Mouse (Mus musculus) embryonic facial prominence, embryonic 10.5 days (tissue): ENCODE data around the gene Clmp. TPM values are rescaled to one million over a fixed set of nuclear protein-coding genes. Genes with fewer than 3 reads are reported as not detected.

Experiments used
- DNase-seq: peaks from one replicate; pipeline ENCODE4 v3.0.0-alpha.2; 2017; ENCODE audit warnings: low spot score
- H3K27ac ChIP-seq: fragments of 300-500 bp; sonication (generic); replicated peaks from 2 replicates; pipeline ENCODE4 v1.5.1; 2016; ENCODE audit warnings: mild to moderate bottlenecking
- H3K27me3 ChIP-seq: fragments of 300-500 bp; sonication (generic); replicated peaks from 2 replicates; pipeline ENCODE4 v1.6.1; 2016; ENCODE audit warnings: low read depth, mild to moderate bottlenecking; ENCODE audit not compliant: poor library complexity, severe bottlenecking
- H3K36me3 ChIP-seq: fragments of 300-500 bp; sonication (generic); replicated peaks from 2 replicates; pipeline ENCODE4 v1.6.1; 2016; ENCODE audit warnings: mild to moderate bottlenecking, moderate library complexity
- H3K4me1 ChIP-seq: fragments of 300-500 bp; sonication (generic); 2 replicates; pipeline ENCODE4 v1.6.1; 2016
- H3K4me3 ChIP-seq: fragments of 300-500 bp; sonication (generic); 2 replicates; pipeline ENCODE4 v1.5.1; 2016; ENCODE audit warnings: mild to moderate bottlenecking, moderate library complexity
- H3K9me3 ChIP-seq: fragments of 300-500 bp; sonication (generic); 2 replicates; pipeline ENCODE4 v1.6.1; 2016; ENCODE audit warnings: mild to moderate bottlenecking
- WGBS: fragments of 180-500 bp; shearing (Covaris S2); methylation state at CpG from one replicate; pipeline ENCODE4 v1.1.7; 2016; 5-methylcytosine and 5-hydroxymethylcytosine counted together
- polyA plus RNA-seq: library from polyadenylated mRNA; unstranded; fragments of >200 nt; fragmentation: Nextera tagmentation; extraction: Ambion mirVana; gene quantifications from 2 replicates; pipeline ENCODE4 v1.2.1, GENCODE M21; 2016

Gene Clmp
- polyA plus RNA-seq, 1 experiment from 2014 or later: 45.6 TPM

DNA sequence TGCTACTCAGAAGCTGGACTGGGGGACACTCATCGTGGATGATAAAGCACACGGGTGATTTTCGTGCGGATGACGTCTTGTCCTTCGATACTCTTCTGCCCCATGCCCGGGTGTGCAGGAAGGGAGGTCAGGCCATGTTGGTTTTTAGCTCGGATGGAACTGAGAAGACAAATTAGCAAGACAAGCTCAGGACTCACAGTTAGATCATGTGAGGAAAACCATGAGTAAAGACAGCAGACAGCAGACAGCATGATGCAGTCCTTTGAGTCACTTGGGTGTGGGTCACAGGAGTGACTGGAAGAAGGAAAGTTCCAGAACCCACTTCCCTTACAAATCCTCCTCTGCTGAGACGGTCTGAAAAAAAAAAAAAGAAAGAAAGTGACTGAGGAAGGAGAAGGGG is 61.5 kb downstream of the Clmp start:
- Histone ChIP-seq H3K9me3 (no peaks in the 10 kb centered on the region), H3K4me3 (no peak overlapping the region), H3K27me3 (no peaks in the 10 kb centered on the region), H3K36me3 (peaks cover 24% of the 10 kb centered on the region), H3K27ac (no peak overlapping the region), H3K4me1 (peaks cover 44% of the 10 kb centered on the region)
- 86% methylated on average over 9 of the region's 9 CpGs for WGBS
- no peak for DNase-seq

GRCm38 (mm10) chr9:40749832-40750620 is 64.3 kb downstream of the Clmp start:
- WGBS: 81% methylated on average over 8 of the region's 8 CpGs
- DNase-seq: no peak
- H3K9me3 ChIP-seq: no peaks in the 10 kb centered on the region
- H3K36me3 ChIP-seq: peaks cover 18% of the 10 kb centered on the region
- no peaks in the 10 kb centered on the region for H3K27me3 ChIP-seq
- H3K4me3 ChIP-seq: no peak overlapping the region
- peaks cover 19% of the 10 kb centered on the region for H3K4me1 ChIP-seq
- no peak overlapping the region for H3K27ac ChIP-seq

DNA sequence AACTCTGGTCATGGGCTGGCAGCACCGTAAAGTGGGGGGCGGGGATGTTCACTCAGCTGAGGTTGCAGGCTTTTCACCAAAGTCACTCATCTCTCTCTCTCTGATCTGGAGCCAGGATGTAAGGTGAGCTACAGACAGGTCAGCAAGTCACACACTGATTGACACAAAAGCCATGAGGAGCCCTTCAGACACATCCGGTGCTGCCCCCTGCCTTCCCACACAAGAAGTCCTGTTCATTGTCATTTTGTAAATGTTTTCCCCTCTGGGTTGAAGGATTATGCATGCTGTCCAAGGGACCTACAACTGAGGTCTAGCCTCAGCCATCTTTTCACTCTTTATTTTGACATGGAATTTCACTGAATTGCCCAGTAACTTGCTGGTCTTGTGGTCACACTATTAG is 66.0 kb downstream of the Clmp start:
- Histone ChIP-seq H3K9me3 (no peaks in the 10 kb centered on the region), H3K27ac (no peak overlapping the region), H3K4me3 (no peak overlapping the region), H3K36me3 (peaks cover 6% of the 10 kb centered on the region; the same call in 1 of the 2 replicates), H3K27me3 (no peaks in the 10 kb centered on the region), H3K4me1 (peaks cover 23% of the 10 kb centered on the region)
- DNase-seq: peak; percentile 41
- WGBS: 39% methylated on average over 3 of the region's 3 CpGs

- Histone ChIP-seq H3K27me3 (no peaks in the 10 kb centered on the region), H3K4me3 (no peak overlapping the region), H3K4me1 (peaks cover 28% of the 10 kb centered on the region), H3K36me3 (peaks cover 9% of the 10 kb centered on the region), H3K27ac (0 out of 2 replicates have a peak overlapping the region, but pooled peaks have one; percentile 35), H3K9me3 (no peaks in the 10 kb centered on the region)
- DNase-seq: peak; percentile 72
- 21% methylated on average over 4 of the region's 4 CpGs for WGBS
These were observed 70.6 kb downstream of the Clmp start for GRCm38 (mm10) chr9:40756401-40756800.

DNA sequence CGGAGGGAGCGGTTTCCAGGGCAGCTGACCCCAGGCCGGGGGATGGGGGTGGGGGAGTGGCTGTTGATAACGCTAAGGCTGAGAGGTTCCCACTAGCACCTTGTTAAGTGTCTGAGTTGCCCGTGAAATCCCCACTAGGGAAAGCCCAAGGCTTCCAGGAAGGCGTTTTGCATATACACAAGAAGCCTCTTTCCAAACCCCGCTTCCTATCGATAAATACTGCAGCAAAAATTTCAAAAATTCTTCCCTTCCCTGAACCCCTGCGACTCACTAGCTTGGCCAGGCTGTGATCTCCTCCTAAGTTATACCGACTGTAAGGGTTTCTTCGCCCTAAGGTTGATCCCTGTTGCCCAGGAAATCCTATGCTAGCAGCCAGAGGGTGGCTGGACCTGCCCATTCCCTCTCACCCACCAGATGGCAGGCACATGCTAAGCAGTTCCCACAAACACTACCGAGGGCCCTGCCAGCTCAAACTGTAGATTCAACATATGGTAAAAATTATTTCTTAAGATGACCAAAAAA is 71.4 kb downstream of the Clmp start:
- Histone ChIP-seq H3K4me3 (peak overlapping the region; percentile 49), H3K36me3 (peaks cover 17% of the 10 kb centered on the region), H3K9me3 (no peaks in the 10 kb centered on the region), H3K27me3 (no peaks in the 10 kb centered on the region), H3K27ac (peak overlapping the region; percentile 80), H3K4me1 (peaks cover 21% of the 10 kb centered on the region)
- WGBS: 16% methylated on average over 12 of the region's 12 CpGs
- peak; percentile 84 for DNase-seq

DNA sequence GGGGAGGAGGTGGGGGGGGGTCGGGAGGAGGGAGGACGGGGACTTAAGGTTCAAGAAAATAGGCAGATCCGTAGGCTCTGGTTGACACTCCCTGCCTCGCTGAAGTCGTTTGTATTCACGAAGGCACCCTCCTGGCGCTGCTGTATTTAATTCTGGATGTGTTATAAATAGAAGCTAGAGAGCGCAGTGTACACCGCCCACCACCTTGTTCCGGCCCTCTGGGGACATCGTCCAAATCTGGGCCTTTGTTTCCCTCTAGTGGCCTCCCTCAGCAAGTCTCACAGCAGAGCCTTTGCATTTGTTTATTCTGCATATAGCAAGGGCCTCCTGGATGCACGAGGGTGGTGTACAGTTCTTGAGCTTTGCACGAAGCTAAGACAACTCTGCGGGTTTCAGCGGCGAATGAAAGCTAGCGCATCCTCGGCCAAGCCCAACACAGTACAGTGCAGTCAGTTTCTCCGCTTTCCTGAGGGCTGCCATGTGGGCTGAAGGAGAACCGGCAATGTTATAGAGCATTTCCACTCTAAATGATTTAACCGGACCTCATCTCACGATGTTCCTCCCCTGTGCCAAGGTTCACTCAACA is 72.0 kb downstream of the Clmp start:
- 12% methylated on average over 22 of the region's 22 CpGs for WGBS
- H3K36me3 ChIP-seq: peaks cover 22% of the 10 kb centered on the region
- H3K9me3 ChIP-seq: no peaks in the 10 kb centered on the region
- H3K4me1 ChIP-seq: peaks cover 21% of the 10 kb centered on the region
- peak overlapping the region; percentile 49 for H3K4me3 ChIP-seq
- DNase-seq: peak; percentile 80
- peak overlapping the region; percentile 80 for H3K27ac ChIP-seq
- H3K27me3 ChIP-seq: no peaks in the 10 kb centered on the region

- 94% methylated on average over 6 of the region's 6 CpGs for WGBS
- H3K27me3 ChIP-seq: no peaks in the 10 kb centered on the region
- peaks cover 13% of the 10 kb centered on the region for H3K4me1 ChIP-seq
- no peak for DNase-seq
- H3K36me3 ChIP-seq: peaks cover 59% of the 10 kb centered on the region
- H3K4me3 ChIP-seq: no peak overlapping the region
- no peak overlapping the region for H3K27ac ChIP-seq
- no peaks in the 10 kb centered on the region for H3K9me3 ChIP-seq
These were observed 76.6 kb downstream of the Clmp start for GRCm38 (mm10) chr9:40762354-40762753.

DNA sequence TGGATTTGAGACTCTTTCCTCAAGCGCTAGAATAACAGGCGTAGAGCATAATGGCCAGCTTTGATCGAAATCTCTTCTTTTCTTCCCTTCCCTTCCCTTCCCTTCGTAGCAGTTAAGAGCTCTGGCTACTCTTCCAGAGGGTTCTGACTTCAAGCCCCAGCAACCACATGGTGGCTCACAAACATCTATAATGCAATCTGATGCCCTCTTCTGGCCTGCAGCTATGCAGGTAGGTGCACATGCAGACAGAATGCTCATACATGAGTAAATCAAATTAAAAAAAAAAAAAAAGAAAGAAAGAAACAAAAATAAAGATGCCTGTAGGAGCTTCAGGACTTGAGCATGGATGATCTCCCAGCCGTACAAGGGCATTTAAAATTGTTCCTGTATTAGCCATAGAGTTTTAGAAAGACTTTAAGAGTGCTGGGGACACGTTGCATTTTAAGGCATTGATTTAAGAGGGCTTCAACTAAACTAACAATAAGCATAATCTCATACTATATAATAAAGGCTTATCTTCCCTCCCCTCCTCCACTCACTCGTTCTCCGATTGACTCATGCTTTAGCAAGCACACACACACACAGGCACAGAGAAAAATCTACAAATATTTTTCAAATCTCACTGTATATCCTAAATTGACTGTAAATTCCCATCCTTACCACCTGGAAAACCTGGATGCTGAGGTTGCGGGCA is 79.3 kb downstream of the Clmp start:
- H3K4me1 ChIP-seq: peaks cover 6% of the 10 kb centered on the region
- no peak overlapping the region for H3K27ac ChIP-seq
- H3K27me3 ChIP-seq: no peaks in the 10 kb centered on the region
- H3K36me3 ChIP-seq: peaks cover 64% of the 10 kb centered on the region
- 86% methylated on average over 9 of the region's 9 CpGs for WGBS
- no peaks in the 10 kb centered on the region for H3K9me3 ChIP-seq
- H3K4me3 ChIP-seq: no peak overlapping the region
- DNase-seq: no peak

DNA sequence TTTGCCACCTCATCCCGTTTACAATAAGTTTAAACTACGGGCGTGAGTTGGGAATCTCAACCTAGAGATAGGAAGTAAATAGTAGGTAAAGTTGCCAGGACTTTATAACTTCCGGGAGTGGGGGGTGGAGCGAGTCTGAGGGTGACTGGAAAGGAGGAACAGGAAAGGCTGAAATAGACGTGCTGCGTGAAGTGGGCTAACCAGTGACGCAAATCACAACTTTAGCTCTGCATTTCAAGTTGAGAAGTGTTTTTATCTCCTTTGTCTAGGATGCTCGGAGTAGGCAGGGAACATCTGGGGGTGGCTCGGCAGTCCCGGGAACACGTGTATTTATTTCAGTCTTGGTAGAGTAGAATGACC is 79.8 kb downstream of the Clmp start:
- H3K4me1 ChIP-seq: peaks cover 11% of the 10 kb centered on the region
- H3K9me3 ChIP-seq: no peaks in the 10 kb centered on the region
- WGBS: 79% methylated on average over 12 of the region's 12 CpGs
- no peak overlapping the region for H3K27ac ChIP-seq
- peaks cover 64% of the 10 kb centered on the region for H3K36me3 ChIP-seq
- no peaks in the 10 kb centered on the region for H3K27me3 ChIP-seq
- DNase-seq: no peak
- no peak overlapping the region for H3K4me3 ChIP-seq

DNA sequence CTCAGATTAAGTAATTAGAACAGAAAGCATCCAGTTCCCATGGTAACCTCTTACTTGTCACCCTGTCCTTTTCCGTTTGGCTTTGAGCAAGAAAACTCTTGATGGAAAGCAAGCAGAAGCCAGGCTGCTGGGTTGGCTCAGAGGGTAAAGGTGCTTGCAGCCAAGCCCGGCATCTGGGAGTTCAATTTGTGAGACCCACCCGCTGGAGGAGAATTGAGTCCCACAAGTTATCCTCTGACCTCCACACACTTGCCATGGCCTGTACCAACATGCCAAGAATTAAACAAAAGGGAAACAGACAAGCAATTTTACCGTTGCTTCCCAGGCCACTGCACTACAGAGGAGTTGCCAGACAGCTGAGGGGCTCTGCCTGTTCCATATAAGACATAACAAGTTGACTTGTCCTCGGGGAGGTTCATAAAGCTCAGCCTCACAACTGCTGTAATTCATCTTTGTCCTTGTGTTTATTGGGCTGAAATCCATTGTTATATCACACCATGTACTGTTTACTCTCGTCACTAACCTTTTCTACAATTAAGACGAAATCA is 80.4 kb downstream of the Clmp start:
- no peak for DNase-seq

DNA sequence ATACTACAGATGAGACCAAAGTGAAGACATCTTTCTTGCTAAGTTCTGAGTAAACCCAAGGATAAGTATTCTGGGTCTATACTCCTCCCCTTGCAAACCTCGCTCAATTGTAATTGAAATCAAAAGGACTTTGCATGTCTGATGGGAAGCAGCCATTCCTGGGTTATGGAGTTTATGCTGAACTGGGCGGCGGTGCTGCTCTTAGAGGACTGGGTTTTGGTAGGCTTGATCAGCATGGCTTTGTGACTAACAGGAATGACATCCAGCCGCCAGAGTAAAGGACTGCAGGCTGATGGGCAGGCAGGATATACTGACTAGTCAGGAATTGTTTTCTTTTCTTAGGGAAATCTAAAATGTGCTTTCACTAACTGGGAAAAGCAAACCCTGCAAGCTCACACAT is 82.2 kb downstream of the Clmp start:
- WGBS: 89% methylated on average over 4 of the region's 4 CpGs
- DNase-seq: no peak
- Histone ChIP-seq H3K4me1 (peaks cover 13% of the 10 kb centered on the region), H3K36me3 (peaks cover 62% of the 10 kb centered on the region), H3K4me3 (no peak overlapping the region), H3K9me3 (no peaks in the 10 kb centered on the region), H3K27ac (no peak overlapping the region), H3K27me3 (no peaks in the 10 kb centered on the region)

More for the DNA sequence above, 80.4 kb downstream of the Clmp start:
- H3K27me3 ChIP-seq: no peaks in the 10 kb centered on the region
- H3K4me1 ChIP-seq: peaks cover 13% of the 10 kb centered on the region
- H3K27ac ChIP-seq: no peak overlapping the region
- 73% methylated on average over 7 of the region's 7 CpGs for WGBS
- H3K36me3 ChIP-seq: peaks cover 64% of the 10 kb centered on the region
- no peaks in the 10 kb centered on the region for H3K9me3 ChIP-seq
- no peak overlapping the region for H3K4me3 ChIP-seq

GRCm38 (mm10) chr9:40772246-40772645 is 86.5 kb downstream of the Clmp start:
- no peak overlapping the region for H3K27ac ChIP-seq
- DNase-seq: no peak
- H3K9me3 ChIP-seq: no peaks in the 10 kb centered on the region
- WGBS: 81% methylated on average over 13 of the region's 13 CpGs
- H3K36me3 ChIP-seq: peaks cover 55% of the 10 kb centered on the region
- peaks cover 12% of the 10 kb centered on the region for H3K4me1 ChIP-seq
- H3K27me3 ChIP-seq: no peaks in the 10 kb centered on the region
- no peak overlapping the region for H3K4me3 ChIP-seq
